ENCODE assay signal across 21 mouse cellular contexts in the genomic region with DNA sequence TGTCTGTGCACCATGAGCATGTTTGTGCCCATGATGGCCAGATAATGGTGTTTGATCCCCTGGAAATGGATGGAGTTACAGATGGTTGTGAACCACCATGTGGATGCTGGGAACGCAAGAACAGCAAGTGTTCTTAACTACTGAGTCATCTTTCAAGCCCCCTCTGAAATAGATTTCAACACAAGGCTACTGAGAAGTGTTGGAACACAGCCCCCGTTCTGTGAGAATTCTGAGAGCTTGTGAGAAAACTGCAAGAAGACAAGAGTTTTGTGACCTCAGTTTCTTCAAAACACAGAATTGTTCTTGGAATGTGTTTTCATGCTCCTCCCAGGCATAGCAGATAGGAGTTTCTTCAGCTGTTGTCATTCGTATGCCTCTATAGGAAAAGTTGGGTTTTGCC.
A peak's percentile ranks its signal among the peaks of the same experiment; 100 is the strongest.
DNase-seq lines count a peak whose midpoint lies in the region; ATAC-seq and TF ChIP-seq lines count a peak whose summit lies in the region.
"Had no signal": no experiment of that assay in that cellular context is flagged by ENCODE, and none has a peak within 500 bp of the region (broad histone marks: within the 10 kb centered on the region; RNA-seq: fewer than 3 reads in every experiment).

No protein-coding gene starts in this region.

- peaks cover 5% of the 10 kb centered on the region; the same call in 1 of the 2 replicates for H3K9me3 ChIP-seq in E14TG2a.4 (ENCODE audit: low read length)
- H3K9me3 ChIP-seq: embryonic facial prominence, embryonic 12.5 days; forebrain, embryonic 13.5 days; forebrain, embryonic 15.5 days had no signal

- H3K4me3 ChIP-seq in E14TG2a.4 (replicated peaks; ENCODE audit: low read length) = peak overlapping the region; percentile 46
- H3K4me3 ChIP-seq: embryonic facial prominence, embryonic 10.5 days; embryonic facial prominence, embryonic 12.5 days; forebrain, embryonic 13.5 days; forebrain, embryonic 15.5 days had no signal

- no peaks in the 10 kb centered on the region for H3K27me3 ChIP-seq in E14TG2a.4 (ENCODE audit: insufficient read depth, low read length)
- H3K27me3 ChIP-seq: CH12.LX; embryonic facial prominence, embryonic 12.5 days; forebrain, embryonic 13.5 days; forebrain, embryonic 15.5 days had no signal

- no peak for DNase-seq in frontal cortex, postnatal 14 days (ENCODE audit: low spot score in 2 of 2)
- peak; percentile 21 for DNase-seq in telencephalon, adult 2 months (ENCODE audit: low read depth, low spot score)
- no peak for DNase-seq in urinary bladder, postnatal 25 days (ENCODE audit: low spot score)
- DNase-seq: adrenal gland, adult 2 months; adrenal gland, postnatal 10 days; adrenal gland, postnatal 25 days; B cell, adult 2 months; cerebellum, adult 11-12 months; cerebellum, adult 2 months; cerebellum, adult 9-10 months; cerebellum, postnatal 10 days; cerebellum, postnatal 25 days; forebrain, postnatal 0 days had no signal

- peak; percentile 62 for ATAC-seq in frontal cortex, adult (ENCODE audit: low TSS enrichment)
- ATAC-seq: CD4-positive, CD25-positive, alpha-beta regulatory T cell, adult 4 months; forebrain, embryonic 13.5 days; forebrain, embryonic 15.5 days; forebrain, postnatal 0 days had no signal

- peaks cover 25% of the 10 kb centered on the region for H3K4me1 ChIP-seq in E14TG2a.4 (replicated peaks; ENCODE audit: low read depth, low read length)
- H3K4me1 ChIP-seq: embryonic facial prominence, embryonic 10.5 days; embryonic facial prominence, embryonic 12.5 days; forebrain, embryonic 13.5 days; forebrain, embryonic 15.5 days had no signal

- TF ChIP-seq CTCF in E14TG2a.4 (conservative IDR thresholded peaks at IDR 0.05; ENCODE audit: low read length) = no peak

- peaks cover 7% of the 10 kb centered on the region; the same call in 1 of the 2 replicates for H3K36me3 ChIP-seq in E14TG2a.4 (ENCODE audit: insufficient read depth, low read length)
- H3K36me3 ChIP-seq: forebrain, embryonic 15.5 days had no signal
